Mouse (Mus musculus) cerebellum, postnatal 10 days (tissue): ENCODE data around the gene Enho.

Experiments used
- DNase-seq, 2 experiments: peaks; one replicate each; pipeline ENCODE4 v3.0.0; 2021; ENCODE audit warnings: mixed read lengths in 2 of 2

Gene Enho

DNA sequence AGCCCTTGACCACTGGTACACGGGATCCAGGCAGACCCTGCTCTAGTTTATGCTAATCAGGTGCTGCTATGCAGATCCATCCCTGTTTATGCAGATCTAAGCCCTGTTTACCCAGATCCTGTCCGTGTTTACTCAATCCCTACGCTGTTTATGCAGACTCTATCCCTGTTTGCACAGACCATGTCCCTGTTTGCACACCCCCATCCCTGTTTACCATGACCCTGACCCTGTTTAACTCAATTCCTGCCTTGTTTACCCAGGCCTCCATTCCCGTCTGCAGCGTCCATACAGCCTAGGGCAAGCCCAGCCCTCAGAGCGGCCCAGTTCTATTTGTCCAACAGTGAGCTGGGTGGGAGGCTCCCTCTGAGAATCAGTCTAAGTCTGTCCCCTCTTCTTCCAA is 9.9 kb downstream of the Enho start:
- DNase-seq: no peak

DNA sequence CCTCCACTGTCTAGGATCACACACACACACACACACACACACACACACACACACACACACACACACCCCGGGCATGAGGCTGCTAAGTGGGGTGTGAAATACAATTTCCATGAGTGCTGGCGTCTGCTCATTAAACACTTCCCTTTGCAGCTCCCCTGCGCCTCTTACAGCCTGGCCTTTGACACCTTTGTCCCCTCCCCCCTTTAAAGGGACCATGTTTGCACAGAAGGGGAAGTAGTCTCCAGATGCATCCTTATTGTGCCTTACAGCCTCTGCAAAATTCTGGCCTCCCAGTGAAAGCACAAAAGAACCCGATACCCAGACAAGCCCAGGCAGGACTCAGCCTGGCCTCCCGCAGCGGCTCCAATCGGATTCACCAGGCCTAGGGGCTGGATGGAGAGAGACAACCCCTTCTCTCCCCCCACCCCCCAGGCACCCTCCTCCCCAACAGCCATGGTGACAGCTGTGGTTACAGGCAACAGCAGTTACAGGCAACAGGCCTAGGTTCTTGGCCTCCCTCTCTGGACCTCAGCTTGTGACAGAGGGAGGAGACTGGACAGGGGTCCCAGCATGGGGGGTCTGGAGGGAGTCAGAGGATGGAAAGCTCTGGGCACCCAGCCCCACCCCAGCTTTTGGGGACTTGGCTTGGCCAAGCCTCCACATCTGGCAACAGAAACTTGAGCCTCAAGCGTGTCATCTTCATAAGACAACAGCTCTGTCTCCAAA is 11.8 kb downstream of the Enho start:
- DNase-seq: peak; percentile 57 to 61

DNA sequence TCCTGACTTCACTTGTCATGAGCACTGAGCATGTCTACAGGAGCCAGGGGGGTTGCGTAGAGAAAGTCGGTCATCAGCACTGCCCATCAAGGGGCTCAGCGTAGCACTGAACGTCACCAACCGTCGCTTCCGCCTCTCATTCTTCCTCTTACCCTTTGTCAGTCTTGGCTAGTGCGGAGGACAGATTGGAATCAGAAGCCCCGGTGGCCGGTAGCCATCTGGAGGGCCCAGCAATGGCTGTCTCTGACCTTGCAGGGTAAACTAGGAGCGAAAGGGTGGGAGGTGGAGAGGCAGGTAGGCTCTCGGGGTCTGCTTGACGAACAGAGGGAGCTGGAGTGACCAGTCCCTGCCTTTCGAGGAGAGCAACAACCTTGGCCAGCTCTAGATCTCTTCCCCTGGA is 18.1 kb downstream of the Enho start:
- DNase-seq: peak; percentile 82 to 84

DNA sequence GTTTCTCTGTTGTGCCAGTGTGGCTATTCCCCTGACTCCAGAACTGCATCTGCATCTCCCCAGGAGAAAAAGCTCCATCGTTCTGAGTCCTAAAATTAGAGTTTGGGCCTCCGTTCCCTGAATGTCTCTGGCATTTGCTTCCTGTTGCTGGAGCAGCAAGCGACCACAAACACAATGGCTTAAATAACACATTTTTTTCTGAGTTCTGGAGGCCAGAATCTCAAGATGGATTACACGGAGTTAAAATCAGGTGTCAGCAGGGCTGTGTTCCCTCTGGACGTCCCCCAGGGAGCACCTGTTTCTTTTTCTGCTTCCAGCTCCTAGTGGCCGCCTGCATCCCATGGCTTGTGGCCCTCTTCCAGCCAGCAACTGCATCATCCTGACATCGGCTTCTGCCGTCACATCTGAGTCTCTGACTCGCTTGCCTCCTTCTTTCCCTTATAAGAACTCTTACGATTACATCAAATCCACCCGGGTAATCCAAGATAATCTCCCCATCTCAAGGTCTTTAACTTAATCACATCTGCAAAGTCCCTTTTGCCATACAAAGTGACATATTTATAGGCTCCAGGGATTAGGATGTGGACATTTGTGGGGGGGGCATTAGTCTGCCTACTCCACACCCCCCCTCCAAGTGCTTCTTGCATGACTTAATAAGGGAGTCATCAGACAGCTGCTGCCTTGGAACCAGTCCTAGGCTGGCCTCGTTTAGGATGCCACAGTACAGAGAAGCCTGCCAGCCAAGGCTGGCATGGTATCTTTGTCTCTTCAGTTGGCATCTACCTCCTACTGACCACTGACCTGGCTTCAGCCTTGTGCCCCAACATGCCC is 21.0 kb downstream of the Enho start:
- DNase-seq: peak; percentile 95 to 96

DNA sequence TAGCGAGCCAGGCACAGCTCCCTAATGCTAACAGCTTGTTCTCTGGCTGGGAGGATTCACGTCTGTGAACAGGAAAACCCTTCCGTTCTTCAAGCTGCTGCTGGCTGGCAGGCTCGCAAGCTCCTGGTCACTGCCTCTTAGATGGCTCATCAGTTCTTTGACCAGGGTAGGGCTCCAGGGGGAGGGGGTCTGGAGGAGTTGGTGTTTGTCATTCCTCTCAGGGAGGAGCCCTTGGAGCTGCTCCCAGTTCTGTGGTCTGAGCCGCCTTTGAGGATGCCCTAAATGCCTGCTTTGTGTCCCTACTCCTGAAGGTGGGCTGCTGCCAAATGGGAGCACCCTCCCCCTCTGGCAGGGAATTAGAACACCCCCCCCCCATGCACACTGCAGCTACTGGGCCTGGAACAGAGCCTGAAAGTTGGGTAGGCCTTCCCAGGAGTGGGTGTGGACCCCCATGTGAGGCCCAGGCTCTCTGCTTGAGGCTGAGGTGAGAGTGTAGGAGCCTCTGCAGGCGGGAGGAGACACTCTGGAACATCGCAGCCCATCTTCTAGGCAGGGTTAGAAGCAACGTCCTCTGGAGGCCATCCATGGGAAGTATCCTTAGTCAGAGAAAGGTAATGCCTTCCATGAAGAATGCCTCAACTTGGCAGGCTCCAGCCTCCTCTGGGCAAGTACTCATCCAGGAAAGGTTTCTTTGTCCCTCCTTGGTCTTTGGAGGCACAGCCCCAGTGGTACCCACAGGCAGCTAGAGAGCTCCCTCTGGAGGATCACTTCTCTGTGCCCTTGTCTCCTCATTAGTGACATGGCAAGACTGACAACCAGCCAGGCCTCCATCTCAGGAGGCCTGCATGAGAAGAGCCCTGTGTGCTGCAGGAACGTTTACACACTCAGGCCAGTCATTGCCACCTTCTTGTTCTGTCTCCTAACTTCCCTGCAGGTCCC is 24.2 kb downstream of the Enho start:
- DNase-seq: peak; percentile 80 to 88

DNA sequence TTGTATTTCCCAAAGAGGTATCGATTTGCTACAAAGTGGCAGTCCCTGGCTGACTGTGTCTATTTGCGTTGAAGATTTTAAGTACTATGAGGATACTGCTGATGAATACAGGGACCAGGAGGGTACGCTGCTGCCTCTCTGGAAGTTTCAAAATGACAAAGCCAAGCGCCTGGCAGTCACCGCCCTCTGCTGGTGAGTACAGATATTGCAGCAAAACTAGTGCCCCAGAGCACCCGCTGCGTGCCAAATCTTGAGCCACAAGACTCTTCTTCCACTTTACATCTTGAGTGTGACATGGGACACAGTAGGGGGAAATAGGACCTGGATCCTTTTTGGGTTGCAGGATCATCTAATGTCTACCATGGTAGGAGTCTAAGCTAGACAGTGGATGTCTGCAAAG is 26.0 kb downstream of the Enho start:
- peak; percentile 93 to 97 for DNase-seq

- DNase-seq: peak; percentile 78 to 86
These were observed 28.0 kb downstream of the Enho start for GRCm38 (mm10) chr4:41612166-41612565.

GRCm38 (mm10) chr4:41610594-41610980 is 29.5 kb downstream of the Enho start:
- peak; percentile 75 to 81 for DNase-seq

- DNase-seq: peak; percentile 59 to 64
These were observed 30.2 kb downstream of the Enho start for GRCm38 (mm10) chr4:41609681-41610593.

DNA sequence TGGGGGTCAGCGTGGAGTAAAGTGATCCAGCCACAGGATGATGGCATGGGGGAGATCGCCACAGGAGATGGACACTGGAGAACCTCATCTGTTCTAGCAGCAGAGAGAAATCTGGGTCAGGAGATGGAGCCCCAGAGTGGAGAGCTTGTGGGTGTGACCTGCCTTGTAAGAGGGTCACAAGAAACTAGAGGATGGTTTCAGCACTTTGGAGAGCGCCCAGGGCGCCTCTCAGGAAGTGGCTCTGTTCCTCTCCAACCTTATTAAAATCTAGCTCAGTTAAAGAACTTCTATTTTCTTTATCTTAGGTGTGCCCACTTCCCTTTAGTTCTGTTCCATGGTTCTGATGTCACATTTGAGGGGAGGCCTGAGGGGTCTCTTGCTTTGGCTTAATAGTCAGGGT is 33.3 kb downstream of the Enho start:
- DNase-seq: peak in 1 of 2 experiments; percentile 8

- peak; percentile 84 to 85 for DNase-seq
These were observed 35.4 kb downstream of the Enho start for GRCm38 (mm10) chr4:41604476-41605396.

DNA sequence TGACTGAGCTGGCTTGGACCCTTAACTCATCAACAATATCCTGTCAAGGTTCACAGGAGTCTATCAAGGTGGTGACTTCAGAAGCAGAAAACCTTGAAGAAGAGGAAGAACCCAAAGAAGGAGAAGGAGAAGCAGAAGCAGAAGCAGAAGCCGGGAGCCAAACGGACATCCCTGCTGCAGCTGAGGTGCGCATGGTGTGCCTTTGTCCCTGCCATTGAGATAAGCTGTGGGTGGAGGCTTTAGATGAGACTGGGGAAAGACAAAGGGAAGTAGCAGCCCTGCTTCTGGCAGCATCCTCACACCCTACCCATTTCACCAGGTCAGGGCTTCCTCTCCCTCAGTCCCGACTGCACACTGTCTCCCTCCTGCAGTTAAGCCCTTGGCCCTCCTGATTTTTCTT is 37.3 kb downstream of the Enho start:
- no peak for DNase-seq
